Mouse (Mus musculus): ENCODE data around the gene Hc.

Hc gene

DNA sequence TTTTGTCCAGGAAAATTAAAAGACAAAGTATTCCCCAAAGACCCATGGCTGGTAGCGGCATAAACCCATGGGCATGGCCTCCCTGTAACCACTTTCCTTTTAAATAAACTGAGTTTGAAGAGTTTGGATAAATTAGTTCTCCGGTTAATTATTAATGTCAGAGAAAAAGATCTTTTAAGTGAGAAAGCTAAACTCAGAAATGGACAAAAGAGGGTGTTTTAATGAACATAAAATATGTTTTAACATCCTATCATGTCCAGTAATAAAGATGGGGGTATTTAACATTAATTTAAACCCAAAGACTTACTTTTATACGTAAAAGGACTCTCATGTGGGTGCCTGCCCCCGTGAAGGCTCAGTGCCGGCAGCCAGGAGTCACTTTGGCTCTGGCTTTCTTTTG, at the start of gene Hc:
Gene Hc, minus strand, starts transcription at position 101 of the 400 bp plus-strand sequence.
- no peak for DNase-seq

DNA sequence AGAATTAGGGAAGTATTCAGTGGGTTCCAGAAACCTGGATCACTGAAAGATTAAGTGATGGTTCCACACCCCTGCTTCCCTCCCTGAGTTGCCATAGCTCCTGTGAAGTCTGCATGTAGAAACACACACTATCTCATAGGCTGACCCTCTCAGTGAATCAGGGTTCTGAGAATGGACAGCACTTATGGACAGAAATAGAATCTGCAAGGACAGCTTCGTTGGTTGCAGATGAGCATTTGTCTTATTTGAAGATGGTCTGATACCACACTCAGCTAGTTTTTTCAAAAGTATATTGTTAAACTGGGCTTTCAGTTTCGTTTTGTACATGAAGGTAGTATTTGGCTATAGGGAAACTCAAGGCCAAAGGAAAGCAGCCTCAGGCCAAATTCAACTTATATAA, 49.3 kb upstream of the Hc start:
- no peak for DNase-seq

DNA sequence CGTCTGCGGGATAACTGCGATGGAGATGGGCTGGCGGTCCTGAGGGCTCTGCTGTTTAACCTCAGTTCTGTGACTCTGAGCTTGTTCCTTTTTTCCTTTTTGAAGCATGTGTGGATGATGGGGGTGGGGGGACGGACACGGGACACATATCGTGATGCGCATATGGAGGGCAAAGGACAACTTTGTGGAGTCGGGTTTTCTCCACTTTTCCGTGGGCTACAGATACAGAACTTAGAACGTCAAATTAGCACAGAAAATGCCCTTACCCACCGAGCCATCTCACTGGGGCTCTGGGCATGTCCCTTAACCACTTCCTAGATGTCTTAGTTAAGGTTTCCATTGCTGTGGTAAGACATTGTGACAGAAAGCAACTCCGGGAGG, 48.7 kb upstream of the Hc start:
- DNase-seq, result no peak

DNA sequence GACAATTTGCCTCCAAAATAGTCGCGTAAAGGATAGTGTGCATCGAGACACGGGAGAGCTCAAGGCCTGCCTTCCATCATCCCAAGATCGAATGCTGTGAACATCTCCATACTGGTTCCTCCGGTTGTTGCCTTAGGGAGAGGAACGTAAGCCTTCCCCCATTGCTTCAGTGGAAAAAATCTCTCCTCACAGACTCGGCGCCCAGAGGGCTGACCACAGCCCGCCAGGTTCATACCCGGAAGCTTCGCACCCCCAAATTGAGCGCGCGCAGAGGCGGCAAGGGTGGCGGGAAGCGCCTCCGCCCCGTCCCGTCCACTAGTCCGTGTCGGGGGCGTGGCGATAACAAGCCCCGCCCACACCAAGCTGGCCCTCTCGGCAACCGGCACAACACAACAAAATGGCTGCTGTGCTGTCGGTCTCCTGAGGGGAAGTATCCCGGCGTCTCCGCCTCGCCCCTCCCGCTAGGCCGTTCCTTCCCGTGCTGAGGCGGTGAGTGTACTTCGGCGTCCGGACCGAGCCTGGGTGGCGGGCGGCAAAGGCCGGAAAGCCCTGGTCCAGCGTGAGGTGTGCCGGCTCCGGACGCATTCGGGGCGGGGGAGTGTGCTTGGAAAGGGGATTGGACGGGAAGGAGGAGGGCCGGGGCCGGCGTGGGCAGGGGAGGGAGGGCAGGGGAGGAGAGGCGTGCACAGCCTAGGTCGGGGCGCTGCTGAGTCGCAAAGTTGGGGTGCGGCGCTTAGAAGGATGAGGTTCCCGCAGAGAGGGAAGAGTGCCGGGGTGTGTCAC, 48.1 kb upstream of the Hc start, which contains the start of gene Cntrl:
Gene Cntrl, plus strand, starts transcription at position 352 of the 783 bp plus-strand sequence.
- peak; percentile 92 to 96 for DNase-seq

DNA sequence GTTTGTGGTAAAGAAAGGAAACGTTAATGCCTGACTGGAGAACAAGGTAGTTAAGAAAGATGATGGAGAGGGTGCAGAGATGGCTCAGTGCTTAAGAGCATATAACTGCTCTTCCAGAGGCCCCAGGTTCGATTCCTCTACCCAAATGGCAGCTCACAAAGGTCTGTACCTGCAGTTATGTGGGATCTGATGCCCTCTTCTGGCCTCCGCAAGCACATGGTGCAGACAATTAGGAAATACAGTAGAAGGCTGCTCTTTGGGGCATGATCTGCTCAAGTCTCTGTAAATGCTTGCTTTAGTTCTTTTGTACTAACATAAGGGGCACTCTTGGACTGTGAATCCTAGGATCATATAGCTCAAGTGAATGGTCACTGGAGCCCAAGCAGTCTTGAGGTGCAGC, 47.5 kb upstream of the Hc start:
- DNase-seq, result peak; percentile 45 to 58

DNA sequence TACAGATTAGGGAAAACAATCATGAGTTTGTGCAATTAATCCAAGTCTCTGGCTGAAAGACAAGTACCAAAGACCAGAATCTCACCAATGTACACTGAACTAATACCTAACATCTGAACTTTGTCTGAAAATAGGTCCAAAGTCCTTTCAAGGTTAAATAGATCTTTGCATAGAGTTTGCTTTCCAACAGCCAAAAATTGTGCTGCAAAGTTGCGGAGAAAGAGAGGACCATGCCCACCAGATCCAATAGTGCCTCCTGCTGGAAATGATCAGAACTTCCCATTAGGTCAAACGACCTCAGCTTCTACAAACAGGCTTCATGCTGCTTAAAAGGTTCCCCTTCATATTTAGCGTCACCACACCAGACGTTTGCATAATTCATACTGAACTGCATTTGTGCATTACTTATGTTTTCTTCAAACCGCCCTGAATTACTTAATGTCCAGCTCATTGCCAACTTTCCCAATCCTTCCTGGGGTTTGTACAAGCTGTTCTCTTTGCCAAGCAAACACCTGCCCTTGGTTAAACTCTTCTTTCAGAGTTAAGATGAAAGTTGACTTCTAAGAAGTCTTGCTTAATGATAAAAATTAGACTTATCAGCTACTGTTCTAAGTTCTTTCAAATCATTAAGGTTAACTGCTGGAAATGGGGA, 46.9 kb upstream of the Hc start:
- DNase-seq, result peak in 1 of 2 experiments; percentile 10

DNA sequence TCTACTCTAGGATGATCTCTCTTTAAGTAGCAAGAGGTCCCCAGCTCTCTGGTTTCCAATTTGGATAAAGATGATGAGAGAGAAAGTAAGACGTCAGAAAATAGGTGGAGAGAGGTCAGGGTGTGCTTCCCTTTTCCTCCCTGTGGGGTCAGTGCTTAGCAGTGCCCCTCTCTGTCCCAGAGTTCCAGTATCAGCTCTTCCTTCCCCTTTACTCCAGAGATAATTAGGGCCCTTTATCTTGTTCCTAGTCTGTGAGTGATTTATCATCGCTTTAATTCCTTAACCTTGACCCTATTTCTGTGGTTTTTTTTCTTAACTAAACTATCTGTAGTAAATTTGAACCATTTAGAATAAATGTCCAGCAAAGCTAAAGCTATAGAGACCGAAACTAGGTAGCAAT, 43.6 kb upstream of the Hc start:
- no peak for DNase-seq

DNA sequence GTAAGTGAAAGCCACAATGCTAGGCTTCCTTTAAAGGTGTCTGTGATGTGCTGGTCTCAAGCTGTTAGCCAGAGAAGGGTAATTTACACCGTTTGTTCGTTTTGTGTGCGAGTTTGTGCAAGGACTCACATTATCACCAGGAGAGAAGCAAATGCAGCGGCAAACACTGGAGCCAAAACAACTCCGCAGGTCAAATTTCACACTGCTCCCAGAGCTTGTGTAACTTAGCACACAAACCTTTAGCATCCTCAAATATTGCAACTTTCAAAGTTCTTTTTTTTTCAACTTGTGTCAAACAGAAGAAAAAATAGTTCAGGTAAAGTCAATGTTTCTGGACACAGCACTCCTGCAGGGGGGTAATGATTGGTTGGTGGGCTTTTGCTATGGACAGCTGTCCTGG, 42.3 kb upstream of the Hc start:
- DNase-seq, result no peak

DNA sequence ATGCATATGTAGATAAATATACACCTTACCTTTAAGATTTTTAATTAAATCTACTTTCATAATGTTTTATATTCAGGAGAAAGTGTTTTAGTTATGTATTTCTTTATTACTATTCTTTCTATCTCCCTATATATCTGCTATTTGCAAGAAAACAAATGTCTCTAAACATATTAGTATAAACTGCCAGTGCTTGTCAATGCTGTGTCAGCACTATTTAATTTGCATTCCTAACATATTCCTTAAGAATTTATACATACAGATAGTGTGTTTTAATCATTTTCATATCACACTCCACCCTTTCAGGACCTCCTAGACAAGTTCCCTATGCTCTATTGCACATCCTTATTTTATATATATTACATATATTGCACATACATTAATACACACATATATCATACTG, 41.5 kb upstream of the Hc start:
- no peak for DNase-seq

DNA sequence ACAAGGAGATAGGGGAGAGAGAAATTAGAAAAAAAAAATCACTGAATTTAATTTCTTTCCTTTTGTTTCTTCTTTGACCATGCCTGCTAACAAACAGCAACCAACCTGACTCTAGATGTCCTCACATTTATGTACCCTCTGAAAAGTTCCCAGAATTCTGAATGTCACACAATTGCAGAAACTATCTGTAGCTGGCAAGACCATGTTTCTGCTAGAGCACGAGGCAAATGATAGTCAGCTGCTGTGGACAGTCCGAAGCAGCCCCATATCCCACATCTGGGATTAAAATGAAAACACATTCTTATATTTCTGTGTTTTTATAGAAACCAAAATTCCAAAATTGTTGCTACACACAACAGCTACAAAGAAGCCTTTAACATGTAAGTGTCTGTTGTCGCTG, 40.2 kb upstream of the Hc start, which contains the start of gene AI182371:
Gene AI182371, minus strand, starts transcription at position 101 of the 400 bp plus-strand sequence.
- no peak for DNase-seq

DNA sequence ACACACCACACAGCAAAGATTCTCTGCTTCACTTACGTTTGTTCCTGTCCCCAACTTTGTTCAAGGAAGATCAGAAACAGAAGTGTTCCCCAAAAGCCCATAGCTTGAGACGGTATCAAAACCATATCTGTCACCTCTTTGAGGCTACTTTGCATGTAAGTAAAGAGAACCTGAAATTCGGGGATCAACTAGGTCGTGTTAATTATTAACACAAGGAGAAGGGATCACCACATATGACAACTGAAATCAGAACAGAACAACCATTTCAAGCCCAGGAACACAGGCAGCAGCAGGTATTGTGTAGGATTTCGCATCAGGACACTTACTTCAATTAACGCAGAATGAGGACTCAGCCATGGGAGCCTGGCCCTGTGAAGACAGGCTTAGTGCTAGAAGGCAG, 39.3 kb upstream of the Hc start:
- no peak for DNase-seq

DNA sequence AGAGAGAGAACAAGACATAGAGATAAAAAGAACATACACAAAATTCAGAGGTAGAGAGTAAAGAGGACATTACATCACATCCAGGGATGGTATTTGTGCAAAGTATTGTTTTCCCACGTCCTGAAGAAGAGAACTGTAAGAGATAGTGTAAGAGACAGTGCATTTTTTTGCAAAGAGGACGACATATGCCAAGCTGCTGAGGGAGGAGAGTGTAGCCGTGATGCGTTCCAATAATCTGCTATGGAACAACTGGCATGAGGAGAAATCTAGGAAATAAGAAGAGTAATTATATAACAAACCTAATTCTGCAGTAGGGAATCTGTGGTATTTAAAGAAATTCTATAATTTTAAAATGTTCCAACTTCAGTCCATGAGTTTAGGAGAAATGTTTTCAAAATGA, 26.2 kb upstream of the Hc start:
- no peak for DNase-seq

DNA sequence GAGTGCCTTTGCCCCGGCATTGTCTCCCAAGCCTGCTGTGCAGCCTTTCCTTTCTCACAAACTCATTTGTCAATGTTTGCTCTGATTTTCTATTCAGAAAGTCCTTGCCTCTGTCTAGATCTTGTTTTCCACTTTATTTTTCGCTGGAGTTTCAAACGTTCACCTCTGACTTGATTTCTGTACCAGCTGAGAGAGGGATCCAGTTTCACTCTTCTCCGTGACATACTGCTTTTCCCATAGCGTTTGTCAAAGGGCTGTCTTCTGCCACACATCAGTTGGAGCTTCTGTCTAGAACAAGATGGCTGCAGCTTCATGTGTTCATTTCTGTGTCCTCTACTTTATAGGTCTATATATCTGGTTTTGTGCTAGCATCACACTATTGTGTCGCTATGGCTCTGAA, 17.9 kb upstream of the Hc start:
- DNase-seq, result no peak

DNA sequence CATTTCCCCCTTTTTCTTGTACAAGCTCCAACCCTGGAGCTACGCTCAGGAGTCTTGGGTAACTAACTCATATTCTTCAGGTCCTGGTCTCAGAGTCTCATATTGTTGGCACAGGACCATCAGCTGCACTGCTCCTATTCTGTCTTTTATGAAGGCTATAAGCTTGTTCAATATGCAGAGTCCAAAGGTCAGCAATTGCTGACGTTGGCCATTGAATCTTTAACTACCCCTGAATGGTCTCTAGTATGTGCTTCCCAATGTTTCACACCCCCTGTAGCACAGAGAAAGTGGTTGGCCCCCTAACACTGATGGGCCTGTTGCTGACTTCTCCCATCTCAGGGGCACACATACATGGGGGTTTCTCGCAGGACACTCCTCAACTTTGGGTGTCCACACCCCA, 13.1 kb upstream of the Hc start:
- no peak for DNase-seq

DNA sequence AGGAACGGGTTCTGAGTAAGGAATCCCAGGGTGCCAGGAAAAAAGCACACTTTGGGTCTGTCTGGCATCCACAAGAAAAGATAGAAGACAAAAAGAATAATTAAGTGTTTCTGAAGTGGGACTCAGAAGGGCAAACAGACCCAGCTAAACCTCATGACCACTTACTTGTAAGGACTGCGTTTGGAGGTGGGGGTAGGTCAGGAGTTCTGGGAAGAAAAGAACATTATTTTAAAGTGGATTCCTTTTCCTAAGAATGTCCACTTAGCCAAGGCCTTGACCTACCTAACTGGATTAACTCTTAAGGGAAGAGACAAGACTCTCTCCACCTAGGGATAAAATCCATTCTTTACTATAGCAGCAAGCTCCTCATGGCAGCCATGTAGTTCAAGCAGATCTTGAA, 11.3 kb upstream of the Hc start:
- DNase-seq, result no peak

DNA sequence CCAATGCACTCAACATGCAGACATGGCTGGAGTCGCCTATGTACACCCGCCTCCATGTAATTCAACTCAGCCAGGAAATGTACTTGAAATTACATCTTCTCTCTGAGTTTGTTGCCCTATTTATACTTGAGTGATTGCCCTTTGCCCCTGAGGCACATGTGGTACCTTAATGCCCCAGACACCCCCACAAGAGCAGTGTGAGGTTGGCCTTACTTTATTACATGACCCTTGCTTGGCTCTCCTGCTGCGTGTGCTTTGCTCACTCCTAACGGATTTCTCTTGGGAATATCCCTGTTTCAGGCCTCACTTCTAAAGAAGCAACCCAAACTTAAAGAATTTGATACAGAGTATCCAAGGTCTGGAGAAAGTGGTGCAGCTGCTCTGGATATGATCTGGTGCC, 9.0 kb upstream of the Hc start:
- DNase-seq, result no peak

DNA sequence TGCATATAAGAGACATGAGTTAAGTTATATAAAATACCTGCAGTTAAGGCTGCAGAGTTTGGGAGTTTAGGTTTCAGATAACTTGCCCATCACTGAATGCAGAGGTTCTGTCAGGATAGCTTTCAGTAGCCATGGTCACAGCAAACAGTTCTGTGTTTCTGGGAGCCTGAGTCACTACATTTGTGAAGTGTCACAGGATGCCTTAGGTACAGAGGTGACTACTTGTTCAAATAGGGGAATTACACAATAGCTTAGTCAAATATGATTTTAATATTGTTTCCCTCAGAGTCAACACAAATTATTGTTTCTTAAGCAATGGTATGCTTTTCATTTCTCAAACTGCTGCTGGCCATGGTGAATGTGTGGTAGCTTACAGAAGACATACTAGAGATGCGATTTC, 7.9 kb upstream of the Hc start:
- no peak for DNase-seq

DNA sequence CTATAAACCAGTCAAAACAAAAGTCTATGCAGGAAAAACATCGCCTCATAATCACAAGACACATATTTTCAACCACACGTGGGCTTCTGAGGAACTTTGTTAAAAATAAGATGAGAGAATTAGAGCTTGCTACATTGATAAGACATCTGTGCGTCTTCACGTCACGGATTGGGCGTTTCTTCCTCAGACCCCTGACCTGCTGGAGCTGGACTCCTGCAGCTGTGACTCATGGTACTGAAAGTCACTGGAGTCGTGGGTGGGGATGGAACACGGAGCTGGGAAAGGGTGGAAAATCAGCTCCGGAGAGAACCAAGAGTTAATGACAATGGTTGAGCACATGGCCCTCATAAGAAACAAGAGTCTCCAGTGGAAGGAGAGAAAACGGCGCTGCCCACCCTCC, 5.9 kb upstream of the Hc start:
- no peak for DNase-seq

DNA sequence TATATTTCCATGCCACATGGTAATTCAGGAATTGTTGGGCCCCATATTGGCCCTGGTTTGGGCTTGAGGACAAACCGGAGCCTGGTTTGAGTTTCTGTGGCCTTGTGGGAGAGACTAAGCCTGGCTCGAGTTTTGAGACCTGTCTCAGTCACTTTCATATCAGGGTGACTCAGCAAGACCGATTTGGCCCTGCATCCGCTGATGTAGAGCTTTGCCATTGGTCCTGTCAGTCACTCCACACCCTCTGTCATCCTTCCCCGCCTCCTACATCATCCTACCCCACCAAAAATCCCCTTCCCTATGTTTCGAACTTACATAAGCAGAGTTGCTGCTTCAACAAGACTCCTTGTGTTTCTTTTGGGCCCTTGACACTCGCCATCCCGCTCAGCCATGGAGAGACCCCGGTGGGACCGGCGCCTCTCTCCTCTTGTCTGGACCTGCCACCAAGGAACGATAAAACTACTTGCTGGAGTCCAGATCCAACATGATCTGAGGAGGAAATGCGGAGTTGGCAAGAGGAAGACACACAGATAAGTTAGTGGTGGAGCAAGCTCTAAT, 5.4 kb upstream of the Hc start:
- DNase-seq, result no peak

DNA sequence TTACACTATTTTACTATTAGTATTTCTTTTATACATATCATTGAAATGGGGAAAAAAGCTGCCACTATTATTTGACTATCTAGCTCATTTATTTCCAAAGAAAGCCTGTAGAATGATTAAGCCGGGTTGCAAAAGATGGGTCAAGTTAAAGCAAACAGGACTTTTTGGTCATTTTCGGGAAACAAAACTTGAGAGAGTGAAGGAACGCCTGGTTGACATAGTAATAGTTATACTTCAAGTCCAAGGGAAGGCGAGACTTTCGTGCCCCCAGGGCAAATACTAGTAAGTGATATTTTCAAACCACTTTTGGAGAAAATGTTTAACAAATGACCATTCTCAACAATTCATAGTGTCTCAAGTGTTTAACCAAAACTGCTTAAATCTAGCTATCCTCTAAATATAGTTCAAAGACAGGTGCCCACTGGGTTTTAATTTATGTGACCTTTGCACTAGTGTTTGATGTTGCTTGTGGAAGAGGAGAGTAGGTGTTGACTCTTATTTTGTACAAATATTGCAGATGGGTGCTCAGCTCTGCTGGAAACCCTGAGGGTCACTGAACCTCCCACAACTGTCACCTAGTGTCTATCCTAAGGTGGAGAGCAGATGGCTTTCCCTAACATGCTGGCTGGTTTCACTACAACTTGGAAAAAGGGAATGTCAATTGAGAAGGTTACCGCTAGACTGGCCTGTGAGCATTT, 2.2 kb upstream of the Hc start:
- DNase-seq, result no peak

DNA sequence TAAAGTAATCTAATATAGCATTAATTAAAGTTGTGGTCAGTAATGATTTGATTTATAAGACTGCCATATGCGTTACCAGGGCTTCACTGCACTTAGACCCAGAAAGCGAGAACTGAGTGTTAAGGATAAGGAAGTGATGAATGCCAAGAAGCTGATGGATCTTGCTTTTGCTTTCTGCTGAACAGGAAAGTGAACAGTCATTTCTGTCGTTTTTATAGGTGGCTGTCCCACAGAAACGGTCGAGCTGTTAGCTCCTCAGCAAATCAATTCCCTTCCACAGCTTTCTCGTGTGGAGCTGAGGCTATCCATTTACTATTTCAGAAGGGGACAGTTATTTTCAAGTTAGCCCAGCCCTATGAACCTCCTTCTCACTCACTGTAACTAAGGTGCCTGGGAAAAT, 341 bp downstream of the Hc start:
- no peak for DNase-seq

DNA sequence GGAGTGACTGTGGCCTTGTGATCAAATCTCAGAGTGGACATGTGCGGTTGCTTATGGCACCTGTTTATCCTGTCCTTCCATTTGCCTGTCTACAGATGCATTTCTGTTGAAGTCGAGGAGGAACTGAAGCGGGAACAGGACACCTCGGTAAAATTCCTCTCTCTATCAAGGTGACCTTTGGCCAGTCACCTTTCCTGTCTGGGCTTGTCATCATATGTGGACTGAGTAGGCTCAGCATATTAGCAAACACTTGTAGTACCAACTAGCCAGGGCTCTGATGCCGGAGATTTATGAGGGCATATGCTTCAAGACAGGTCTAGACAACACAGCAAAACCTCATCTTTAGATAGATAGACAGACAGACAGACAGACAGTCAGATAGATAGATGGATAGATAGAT, 982 bp downstream of the Hc start:
- DNase-seq, result no peak

DNA sequence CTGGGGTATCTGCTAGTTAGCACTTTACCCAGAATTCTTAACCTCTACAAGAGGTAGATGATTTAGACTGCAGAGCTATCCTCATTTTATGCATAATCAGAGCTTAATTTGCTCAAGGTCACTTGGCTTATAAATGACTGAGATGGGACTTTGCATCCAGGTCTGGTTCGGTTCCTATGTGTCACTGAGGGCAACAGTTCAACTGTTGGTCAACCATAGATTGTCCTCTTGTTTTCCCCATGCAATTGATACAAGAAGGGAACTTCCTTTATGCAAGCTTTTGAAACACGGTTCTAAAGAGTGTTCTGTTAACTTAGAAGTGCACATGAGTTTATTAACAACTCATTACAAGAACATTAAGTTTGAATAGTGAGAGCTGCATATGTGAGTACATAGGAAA, 2.9 kb downstream of the Hc start:
- no peak for DNase-seq

DNA sequence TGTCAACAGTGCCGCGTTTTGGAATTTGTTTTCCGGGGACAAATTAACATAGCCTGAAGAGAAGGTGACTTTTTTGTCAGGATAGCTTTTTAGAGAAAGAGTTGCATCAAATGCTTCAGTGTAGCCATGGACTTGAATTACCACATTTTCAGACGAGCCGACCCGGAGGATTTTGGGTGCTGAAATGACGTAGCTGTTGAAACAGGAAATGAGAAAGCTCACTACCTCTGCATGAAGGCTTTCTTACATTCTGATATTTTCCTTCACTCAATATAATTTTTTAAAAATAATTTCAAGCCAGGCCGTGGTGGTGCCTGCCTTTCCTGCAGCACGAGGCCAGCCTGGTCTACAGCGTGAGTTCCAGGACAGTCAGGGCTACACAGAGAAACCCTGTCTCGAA, 4.0 kb downstream of the Hc start:
- DNase-seq, result no peak
